Mouse (Mus musculus) layer of hippocampus, adult 9-10 months (tissue): ENCODE measurements around the gene Cactin.

Experiments
- DNase-seq: peaks from one replicate; pipeline ENCODE4 v3.0.0; 2022; ENCODE audit warnings: low spot score

Cactin gene

GRCm38 (mm10) chr10:81344421-81345161, 23.7 kb downstream of the Cactin start:
- DNase-seq, result no peak

GRCm38 (mm10) chr10:81345162-81345534, 24.2 kb downstream of the Cactin start:
- DNase-seq, result no peak

- no peak for DNase-seq
Measured at GRCm38 (mm10) chr10:81346453-81347067, 25.7 kb downstream of the Cactin start.

GRCm38 (mm10) chr10:81349146-81349545, 28.2 kb downstream of the Cactin start:
- no peak for DNase-seq

- no peak for DNase-seq
Measured at GRCm38 (mm10) chr10:81349961-81350350, 29.1 kb downstream of the Cactin start.

GRCm38 (mm10) chr10:81350351-81351063, 29.6 kb downstream of the Cactin start, which contains the start of gene Hmg20b:
TSS of gene Hmg20b (minus strand) at chr10:81350480.
- peak; percentile 98 for DNase-seq

GRCm38 (mm10) chr10:81351678-81352291, 30.9 kb downstream of the Cactin start:
- no peak for DNase-seq

- no peak for DNase-seq
Measured at GRCm38 (mm10) chr10:81354738-81355477, 34.0 kb downstream of the Cactin start.

GRCm38 (mm10) chr10:81355533-81355932, 34.6 kb downstream of the Cactin start:
- no peak for DNase-seq

- no peak for DNase-seq
Measured at GRCm38 (mm10) chr10:81356352-81356990, 35.6 kb downstream of the Cactin start.

- DNase-seq, result peak; percentile 60
Measured at GRCm38 (mm10) chr10:81356991-81357844, 36.3 kb downstream of the Cactin start, which contains the start of gene Mfsd12. TSS of gene Mfsd12 (plus strand) at chr10:81357491.

GRCm38 (mm10) chr10:81358209-81358608, 37.3 kb downstream of the Cactin start:
- no peak for DNase-seq

- DNase-seq, result no peak
Measured at GRCm38 (mm10) chr10:81358841-81359240, 37.9 kb downstream of the Cactin start.

- DNase-seq, result no peak
Measured at GRCm38 (mm10) chr10:81360721-81361120, 39.8 kb downstream of the Cactin start.

- DNase-seq, result no peak
Measured at GRCm38 (mm10) chr10:81362336-81362949, 41.5 kb downstream of the Cactin start.

- no peak for DNase-seq
Measured at GRCm38 (mm10) chr10:81363436-81364346, 42.8 kb downstream of the Cactin start.

- DNase-seq, result no peak
Measured at GRCm38 (mm10) chr10:81364666-81365065, 43.8 kb downstream of the Cactin start.

GRCm38 (mm10) chr10:81365073-81365472, 44.2 kb downstream of the Cactin start:
- no peak for DNase-seq
